Mouse (Mus musculus) lung, postnatal 0 days (tissue): Measurements from ENCODE around the gene BC052040.

Source experiments
- CTCF ChIP-seq: IDR thresholded peaks from 2 replicates; pipeline ENCODE4 v1.5.1; 2016; ENCODE audit warnings: antibody characterized with exemption, mild to moderate bottlenecking
- EP300 ChIP-seq: IDR thresholded peaks from 2 replicates; pipeline ENCODE4 v1.6.1; 2016; ENCODE audit warnings: antibody characterized with exemption, mild to moderate bottlenecking, control low read depth

DNA sequence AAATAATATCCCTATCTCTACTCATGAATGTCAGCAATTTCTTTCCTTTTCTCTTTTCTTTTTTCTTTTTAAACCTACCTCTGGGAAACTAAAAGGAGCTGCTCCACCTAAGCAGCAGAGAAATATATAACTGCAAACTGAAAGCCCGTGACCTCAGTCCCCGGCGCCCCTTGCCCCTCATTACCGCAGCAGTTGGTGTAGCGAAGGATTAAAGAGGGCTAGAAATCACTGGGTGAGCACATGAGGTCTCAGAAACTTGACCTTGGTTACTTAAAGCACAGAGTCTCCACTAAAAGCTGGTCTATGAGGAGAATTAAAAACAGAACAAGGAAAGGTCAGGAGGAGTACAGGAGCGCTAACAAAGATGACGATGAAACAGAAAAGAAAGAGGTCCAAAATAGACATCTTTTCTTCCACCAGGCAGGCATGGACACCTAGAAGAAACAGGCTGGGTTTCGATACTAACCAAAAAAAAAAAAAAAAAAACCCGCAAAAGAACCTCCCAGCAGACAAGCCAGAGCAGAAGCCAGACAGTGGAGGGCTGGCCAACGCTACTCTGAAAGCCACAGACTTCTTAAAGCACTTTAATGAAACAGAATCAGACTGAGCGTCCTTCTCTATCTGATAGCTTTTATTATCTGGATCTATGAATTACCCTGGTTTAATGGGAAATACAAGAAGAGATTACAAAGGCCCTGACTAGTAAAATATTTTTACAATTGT lies 39.0 kb upstream of the BC052040 start:
- TF ChIP-seq EP300 (no peak), CTCF (no peak)
